Mouse (Mus musculus) lung, postnatal 0 days (tissue): Measurements from ENCODE around the gene Tnfaip8l1.
A peak's percentile ranks its signal among the peaks of the same experiment; 100 is the strongest.

Source experiments
- CTCF ChIP-seq: IDR thresholded peaks from 2 replicates; pipeline ENCODE4 v1.5.1; 2016; ENCODE audit warnings: antibody characterized with exemption, mild to moderate bottlenecking
- EP300 ChIP-seq: IDR thresholded peaks from 2 replicates; pipeline ENCODE4 v1.6.1; 2016; ENCODE audit warnings: antibody characterized with exemption, mild to moderate bottlenecking, control low read depth

DNA sequence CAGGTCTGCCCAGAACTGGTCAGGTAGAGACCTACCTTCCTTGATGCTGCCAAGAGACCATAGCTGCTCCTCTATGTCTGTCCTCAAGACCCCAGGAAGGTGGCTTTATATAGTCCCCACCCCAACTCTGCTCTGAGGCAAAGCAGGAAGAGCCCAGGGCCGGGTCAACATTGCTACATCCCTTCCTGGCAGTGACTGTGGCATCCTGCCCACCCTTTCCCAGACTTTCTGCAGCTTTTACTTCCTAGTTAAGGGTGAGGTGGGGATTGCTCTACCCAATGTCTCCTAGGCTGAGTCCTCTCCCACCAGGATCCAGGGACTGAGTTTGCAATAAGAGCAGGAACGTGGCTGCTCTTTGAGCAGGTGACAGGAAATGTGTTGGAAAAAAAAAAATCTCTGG lies 40.5 kb upstream of the Tnfaip8l1 start, which contains the start of gene Lrg1:
- TF ChIP-seq CTCF, result no peak
- TF ChIP-seq EP300, result peak; percentile 30; the same call in 1 of the 2 replicates
